Mouse (Mus musculus): ENCODE measurements around the gene Snx10. TPM values are rescaled to one million over a fixed set of nuclear protein-coding genes. Genes with fewer than 3 reads are reported as not detected.

Gene Snx10
- 39.5 TPM for polyA plus RNA-seq (2014; fragmentation: Illumina TruSeq; extraction: RNeasy Lipid Tissue Mini Kit (QIAGEN cat#74804))

DNA sequence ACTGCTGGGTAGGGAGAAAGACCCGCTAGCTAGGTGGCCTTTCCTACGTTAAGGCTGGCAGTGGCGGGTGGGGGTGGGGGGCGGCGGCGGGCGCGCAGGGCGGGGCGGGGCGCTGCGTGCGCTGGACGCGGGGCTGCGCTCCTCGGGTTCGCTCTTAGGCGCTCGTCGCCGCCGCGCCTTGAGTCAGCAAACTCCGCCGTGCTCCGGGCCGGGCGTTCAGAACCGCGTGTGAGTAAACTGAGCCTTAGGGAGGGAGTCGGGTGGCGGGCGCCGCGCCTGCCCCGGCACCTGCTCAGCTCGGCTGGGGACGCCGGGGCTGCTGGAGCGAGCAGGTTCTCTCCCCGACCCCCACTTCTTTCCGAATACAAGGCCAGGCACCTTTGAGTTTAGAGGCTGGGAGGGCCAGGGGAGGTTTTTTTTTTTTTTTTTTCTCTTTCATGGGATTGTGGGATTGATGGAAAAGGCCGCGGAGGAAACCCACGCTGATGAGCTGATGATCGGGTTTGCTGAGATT is at the start of gene Snx10:
Snx10 (plus strand) TSS at position 95 of the 514 bp plus-strand sequence.

Other genes starting within 250 kb of the Snx10 start
- gene Nfe2l3, start 91.2 kb upstream of the Snx10 start, polyA plus RNA-seq (2014; fragmentation: Illumina TruSeq; extraction: RNeasy Lipid Tissue Mini Kit (QIAGEN cat#74804)): 1.6 TPM
- 2,951 TPM for gene Hnrnpa2b1, start 54.0 kb upstream of the Snx10 start, polyA plus RNA-seq (2014; fragmentation: Illumina TruSeq; extraction: RNeasy Lipid Tissue Mini Kit (QIAGEN cat#74804))
- gene Cbx3, start 53.5 kb upstream of the Snx10 start, polyA plus RNA-seq (2014; fragmentation: Illumina TruSeq; extraction: RNeasy Lipid Tissue Mini Kit (QIAGEN cat#74804)): 794 TPM

All from ovary, adult 10 weeks (tissue).